Comparison of ENCODE assay signal across 8 mouse cellular contexts in the genomic region with DNA sequence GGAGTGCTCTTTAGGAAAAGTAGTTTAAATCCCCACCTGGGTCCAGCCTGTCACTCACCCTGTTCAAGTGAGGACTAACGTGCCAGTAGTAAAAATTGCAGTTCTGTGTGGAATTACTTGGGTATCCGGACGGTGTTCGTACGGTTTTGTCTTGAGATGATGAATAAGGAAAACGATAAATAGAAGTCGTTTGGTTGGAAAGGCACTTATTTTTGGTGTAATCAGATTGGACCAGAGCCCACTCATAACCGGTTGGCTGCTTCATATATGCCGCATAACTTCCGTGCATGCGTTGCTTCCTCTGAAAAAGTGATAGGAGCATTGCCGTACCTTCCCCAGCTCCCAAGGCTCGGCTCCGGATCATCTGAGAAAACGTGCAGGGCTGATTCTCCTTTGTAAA. TPM values are rescaled to one million over a fixed set of nuclear protein-coding genes. Genes with fewer than 3 reads are reported as not detected.
A peak's percentile ranks its signal among the peaks of the same experiment; 100 is the strongest.
DNase-seq lines count a peak whose midpoint lies in the region; ATAC-seq lines count a peak whose summit lies in the region.

No protein-coding gene starts in this region.

- peak overlapping the region; percentile 96 for H3K4me3 ChIP-seq in embryonic facial prominence, embryonic 11.5 days (ENCODE audit: low read depth, low read length)
- H3K4me3 ChIP-seq in midbrain, embryonic 12.5 days: peak overlapping the region; percentile 97

- H3K36me3 ChIP-seq in embryonic facial prominence, embryonic 11.5 days (replicated peaks; ENCODE audit: control insufficient read depth, insufficient read depth, low read depth, low read length): no peaks in the 10 kb centered on the region; the same call in 1 of the 2 replicates
- H3K36me3 ChIP-seq in midbrain, embryonic 12.5 days: peaks cover 8% of the 10 kb centered on the region; the same call in 1 of the 2 replicates

- no peaks in the 10 kb centered on the region for H3K27me3 ChIP-seq in embryonic facial prominence, embryonic 11.5 days (ENCODE audit: control insufficient read depth, insufficient read depth, low read length)
- no peaks in the 10 kb centered on the region for H3K27me3 ChIP-seq in midbrain, embryonic 12.5 days

- peak; percentile 7; the same call in 1 of the 2 replicates for ATAC-seq in embryonic facial prominence, embryonic 11.5 days (replicated peaks; ENCODE audit: insufficient number of reproducible peaks, low FRiP score, low TSS enrichment, low read depth)
- no peak; the same call in 1 of the 2 replicates for ATAC-seq in midbrain, embryonic 12.5 days (ENCODE audit: low FRiP score, low read depth)

- DNase-seq in cerebellum, adult 18-20 months: peak; percentile 11 to 22
- DNase-seq in cerebellum, postnatal 36 days: no peak
- peak; percentile 56 for DNase-seq in 3T3-L1 (ENCODE audit: low read depth, low spot score)
- peak; percentile 61 for DNase-seq in embryonic facial prominence, embryonic 11.5 days (ENCODE audit: low spot score)
- DNase-seq in induced T-regulatory cell, adult 2 months (ENCODE audit: low read depth): peak; percentile 74
- DNase-seq in adrenal gland, adult 8-10 months: no peak
- DNase-seq in testis, postnatal 14 days (ENCODE audit: low spot score): no peak

- H3K4me2 ChIP-seq in embryonic facial prominence, embryonic 11.5 days (ENCODE audit: low read depth, low read length): peak overlapping the region; percentile 47
- H3K4me2 ChIP-seq in midbrain, embryonic 12.5 days (replicated peaks): peak overlapping the region; percentile 71

- peak overlapping the region; percentile 67 for H3K9ac ChIP-seq in embryonic facial prominence, embryonic 11.5 days (replicated peaks; ENCODE audit: low read length)
- H3K9ac ChIP-seq in midbrain, embryonic 12.5 days (replicated peaks): peak overlapping the region; percentile 97

- H3K9me3 ChIP-seq in embryonic facial prominence, embryonic 11.5 days (replicated peaks; ENCODE audit: control insufficient read depth, low read length): no peaks in the 10 kb centered on the region
- no peaks in the 10 kb centered on the region for H3K9me3 ChIP-seq in midbrain, embryonic 12.5 days

- no peaks in the 10 kb centered on the region for H3K4me1 ChIP-seq in embryonic facial prominence, embryonic 11.5 days (ENCODE audit: control insufficient read depth, insufficient read depth, low read length)
- peaks cover 20% of the 10 kb centered on the region for H3K4me1 ChIP-seq in midbrain, embryonic 12.5 days

- under 1% methylated on average over 15 of the region's 15 CpGs for WGBS in embryonic facial prominence, embryonic 11.5 days
- under 1% methylated on average over 15 of the region's 15 CpGs for WGBS in midbrain, embryonic 12.5 days

- H3K27ac ChIP-seq in embryonic facial prominence, embryonic 11.5 days (replicated peaks; ENCODE audit: low read depth, low read length): 0 out of 2 replicates have a peak overlapping the region, but pooled peaks have one; percentile 54
- H3K27ac ChIP-seq in midbrain, embryonic 12.5 days (replicated peaks): peak overlapping the region; percentile 66; the same call in 1 of the 2 replicates

RNA-seq across cellular contexts. Expression of a gene that starts 0.8 kb away (rescaled TPM):
- 71.4 and 74.0 TPM in 2 replicates for polyA plus RNA-seq in embryonic facial prominence, embryonic 11.5 days (2014; fragmentation: Nextera tagmentation; extraction: Ambion mirVana)
- 65.4 and 65.9 TPM in 2 replicates for polyA plus RNA-seq in midbrain, embryonic 12.5 days (2016; fragmentation: Nextera tagmentation; extraction: Ambion mirVana)
- 1 to 10 TPM; 1.9 to 5.5 (median 4.1) TPM for total RNA-seq in adrenal gland, adult 8-10 months (2022)

RNA-seq across cellular contexts. Expression of a gene that starts 0.8 kb away (rescaled TPM):
- 95.2 and 107 TPM in 2 replicates for polyA plus RNA-seq in embryonic facial prominence, embryonic 11.5 days (2014; fragmentation: Nextera tagmentation; extraction: Ambion mirVana)
- 130 and 135 TPM in 2 replicates for polyA plus RNA-seq in midbrain, embryonic 12.5 days (2016; fragmentation: Nextera tagmentation; extraction: Ambion mirVana)
- total RNA-seq in adrenal gland, adult 8-10 months (2022): 10 to 100 TPM; 32.6 to 40.4 (median 39.7) TPM

RNA-seq across cellular contexts. Expression of a gene that starts 52.4 kb away (rescaled TPM):
- polyA plus RNA-seq in embryonic facial prominence, embryonic 11.5 days (2014; fragmentation: Nextera tagmentation; extraction: Ambion mirVana): 26.8 and 28.1 TPM in 2 replicates
- polyA plus RNA-seq in midbrain, embryonic 12.5 days (2016; fragmentation: Nextera tagmentation; extraction: Ambion mirVana): 24.5 and 26.3 TPM in 2 replicates
- total RNA-seq in adrenal gland, adult 8-10 months (2022): 10 to 100 TPM in 3 of 4 experiments, 1 to 10 TPM in 1; 8.8 to 16.4 (median 13.4) TPM

RNA-seq across cellular contexts. Expression of a gene that starts 52.7 kb away (rescaled TPM):
- 2.5 TPM in 1 of 2 replicates, not detected in the other for polyA plus RNA-seq in embryonic facial prominence, embryonic 11.5 days (2014; fragmentation: Nextera tagmentation; extraction: Ambion mirVana)
- 0.94 TPM in 1 of 2 replicates, not detected in the other for polyA plus RNA-seq in midbrain, embryonic 12.5 days (2016; fragmentation: Nextera tagmentation; extraction: Ambion mirVana)
- 1 to 10 TPM; 2.1 to 8.6 (median 2.8) TPM for total RNA-seq in adrenal gland, adult 8-10 months (2022)

RNA-seq across cellular contexts. Expression of a gene that starts 52.8 kb away (rescaled TPM):
- 54.1 and 56.4 TPM in 2 replicates for polyA plus RNA-seq in embryonic facial prominence, embryonic 11.5 days (2014; fragmentation: Nextera tagmentation; extraction: Ambion mirVana)
- polyA plus RNA-seq in midbrain, embryonic 12.5 days (2016; fragmentation: Nextera tagmentation; extraction: Ambion mirVana): 40.3 and 41.2 TPM in 2 replicates
- 10 to 100 TPM; 17.4 to 25.6 (median 21.8) TPM for total RNA-seq in adrenal gland, adult 8-10 months (2022)

Comparison
In these comparisons a context has a peak if more than half of its experiments do, and no peak if none do; other contexts are left out.
1. DNase-seq: peak in cerebellum, adult 18-20 months (2 of 2), 3T3-L1 (single experiment), embryonic facial prominence, embryonic 11.5 days (single experiment) and induced T-regulatory cell, adult 2 months (single experiment); none in cerebellum, postnatal 36 days (0 of 2), adrenal gland, adult 8-10 months (single experiment) and testis, postnatal 14 days (single experiment).